Mouse (Mus musculus): Measurements from ENCODE around the gene Dip2c. TPM values are rescaled to one million over a fixed set of nuclear protein-coding genes. Genes with fewer than 3 reads are reported as not detected.

The Dip2c gene
- polyA plus RNA-seq, 1 experiment from 2014 or later = 11.8 TPM

DNA sequence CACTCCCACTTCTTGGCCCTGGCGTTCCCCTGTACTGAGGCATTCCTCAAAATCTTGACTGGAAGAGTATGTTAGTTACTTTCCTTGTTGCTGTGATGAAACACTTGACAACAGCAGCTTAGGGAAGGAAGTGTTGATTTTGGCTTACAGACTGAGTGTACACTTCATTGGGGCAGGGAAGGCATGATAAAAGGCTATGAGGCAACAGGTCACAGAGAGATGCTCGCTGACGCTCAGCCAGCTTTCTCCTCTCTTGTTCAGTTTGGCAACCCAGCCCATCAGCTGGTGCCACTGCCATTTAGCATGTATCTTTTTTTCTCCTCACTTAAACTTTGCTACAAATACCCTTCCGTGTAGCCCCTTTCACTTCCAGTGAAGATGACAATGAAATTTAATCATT, 302.1 kb downstream of the Dip2c start:
- ATAC-seq (ENCODE audit: low read depth) = no peak
- Histone ChIP-seq H3K27ac (replicated peaks) (no peak overlapping the region), H3K36me3 (peaks cover 35% of the 10 kb centered on the region), H3K4me3 (no peak overlapping the region), H3K27me3 (no peaks in the 10 kb centered on the region), H3K4me2 (no peak overlapping the region), H3K9ac (no peak overlapping the region), H3K4me1 (replicated peaks) (peaks cover under 1% of the 10 kb centered on the region; the same call in 1 of the 2 replicates), H3K9me3 (no peaks in the 10 kb centered on the region)
- WGBS = 92% methylated on average over 4 of the region's 4 CpGs

DNA sequence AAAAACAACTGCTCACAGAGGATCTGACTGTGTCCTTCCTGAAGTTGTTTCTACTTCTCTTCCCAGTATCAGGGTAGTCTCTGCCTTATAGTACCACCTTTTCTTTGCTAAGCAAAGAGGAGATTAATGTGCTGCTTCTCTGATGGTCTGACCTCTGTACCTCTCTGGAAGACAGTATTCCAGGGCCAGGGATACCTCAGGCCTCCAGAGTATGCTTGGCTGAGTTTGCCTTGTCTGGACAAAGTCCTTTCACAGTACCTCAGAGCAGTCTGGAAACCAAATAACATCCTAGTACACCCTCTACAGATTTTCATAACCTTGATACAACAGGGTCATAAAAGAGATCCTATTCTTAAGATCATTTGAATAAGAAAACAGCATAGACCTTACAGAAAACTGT, 305.5 kb downstream of the Dip2c start:
- no peak overlapping the region for H3K4me2 ChIP-seq
- no peak overlapping the region for H3K27ac ChIP-seq (replicated peaks)
- H3K36me3 ChIP-seq = peaks cover 30% of the 10 kb centered on the region
- no peaks in the 10 kb centered on the region for H3K27me3 ChIP-seq
- no peak overlapping the region for H3K4me3 ChIP-seq
- no peak overlapping the region for H3K9ac ChIP-seq
- H3K4me1 ChIP-seq (replicated peaks) = peaks cover 5% of the 10 kb centered on the region; the same call in 1 of the 2 replicates
- ATAC-seq (ENCODE audit: low read depth) = no peak
- H3K9me3 ChIP-seq = no peaks in the 10 kb centered on the region

DNA sequence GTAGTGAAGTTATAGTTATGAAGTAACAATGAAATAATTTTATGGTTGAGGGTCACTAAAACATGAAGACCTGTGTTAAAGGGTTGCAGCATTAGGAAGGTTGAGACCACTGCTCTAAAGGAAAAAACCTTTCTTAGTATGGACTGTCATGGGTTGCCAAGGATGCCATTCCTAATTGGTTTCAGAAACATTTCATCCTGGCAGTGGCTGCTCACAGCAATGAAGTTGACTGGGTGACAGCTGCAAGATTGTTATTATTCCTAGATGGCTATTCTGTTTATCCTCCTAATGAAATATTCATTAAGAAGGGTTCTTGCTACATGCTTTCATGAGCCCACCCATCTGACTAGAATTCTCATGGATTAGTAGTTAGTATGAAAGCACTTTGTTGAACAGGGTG, 307.3 kb downstream of the Dip2c start:
- H3K27me3 ChIP-seq = no peaks in the 10 kb centered on the region
- no peak overlapping the region for H3K9ac ChIP-seq
- H3K9me3 ChIP-seq = no peaks in the 10 kb centered on the region
- no peak overlapping the region for H3K4me2 ChIP-seq
- H3K27ac ChIP-seq (replicated peaks) = no peak overlapping the region
- peaks cover 5% of the 10 kb centered on the region; the same call in 1 of the 2 replicates for H3K4me1 ChIP-seq (replicated peaks)
- ATAC-seq (ENCODE audit: low read depth) = no peak; the same call in 1 of the 2 replicates
- no peak overlapping the region for H3K4me3 ChIP-seq
- 0 out of 2 replicates have a peak, but pooled peaks cover 19% of the 10 kb centered on the region for H3K36me3 ChIP-seq

DNA sequence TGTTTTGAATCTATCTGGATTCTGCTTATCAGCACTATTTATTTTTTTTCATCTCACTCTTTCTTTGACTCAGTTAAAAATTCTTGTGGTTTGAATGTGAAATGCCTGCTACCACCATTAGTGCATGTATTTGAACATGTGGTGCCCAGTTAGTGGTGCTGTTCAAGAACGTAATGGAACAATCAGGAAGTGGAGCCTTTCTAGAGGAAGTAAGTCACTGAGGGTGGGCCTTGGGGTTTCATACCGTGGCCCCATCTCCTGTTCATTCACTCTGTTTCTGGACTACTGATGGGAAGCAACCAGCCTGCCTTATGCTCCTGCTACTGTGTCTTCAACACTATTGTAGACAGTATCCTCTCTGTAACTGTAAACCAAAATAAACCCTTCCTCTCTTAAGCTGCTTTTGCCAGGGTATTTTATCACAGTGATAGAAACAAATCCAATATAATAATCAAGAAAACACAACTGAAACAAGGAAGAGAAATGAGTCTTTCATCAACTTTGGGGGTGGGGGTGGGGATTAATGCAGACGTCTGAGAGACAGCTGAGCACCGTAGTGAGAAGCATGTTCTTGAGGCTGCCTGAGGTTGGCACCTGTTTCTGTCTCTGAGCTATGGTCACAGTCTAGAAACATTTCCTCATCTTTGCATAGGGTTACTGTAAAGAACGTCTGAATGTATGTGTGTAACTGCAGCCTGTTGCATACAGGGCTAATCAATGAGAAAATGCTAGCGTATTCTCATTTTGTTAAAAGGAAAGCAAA, 323.2 kb downstream of the Dip2c start:
- H3K4me3 ChIP-seq = no peak overlapping the region
- ATAC-seq (ENCODE audit: low read depth) = no peak

DNA sequence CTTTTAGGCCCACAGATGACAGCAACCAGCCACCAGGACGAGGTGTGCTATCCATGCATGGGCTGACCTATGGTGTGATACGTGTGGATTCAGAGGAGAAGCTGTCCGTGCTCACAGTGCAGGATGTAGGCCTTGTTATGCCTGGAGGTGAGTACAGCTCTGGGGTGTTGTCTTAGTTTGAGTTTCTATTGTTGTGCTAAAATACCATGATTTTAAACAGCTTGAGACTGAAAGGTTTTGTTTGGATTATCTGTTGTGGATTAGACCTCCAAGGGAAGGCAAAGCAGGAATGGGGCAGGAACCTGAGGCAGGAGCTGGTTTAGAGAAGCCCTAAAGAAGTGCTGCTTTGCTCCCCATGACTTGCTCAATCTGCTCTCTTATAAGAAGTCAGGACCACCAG, 325.0 kb downstream of the Dip2c start:
- Histone ChIP-seq H3K4me2 (no peak overlapping the region), H3K9ac (no peak overlapping the region), H3K4me3 (no peak overlapping the region), H3K27ac (replicated peaks) (no peak overlapping the region), H3K4me1 (replicated peaks) (no peaks in the 10 kb centered on the region), H3K36me3 (peaks cover 43% of the 10 kb centered on the region), H3K9me3 (no peaks in the 10 kb centered on the region), H3K27me3 (no peaks in the 10 kb centered on the region)
- WGBS = 86% methylated on average over 3 of the region's 3 CpGs
- no peak for ATAC-seq (ENCODE audit: low read depth)

More for the DNA sequence above, 323.2 kb downstream of the Dip2c start:
- no peaks in the 10 kb centered on the region for H3K27me3 ChIP-seq
- 82% methylated on average over 6 of the region's 6 CpGs for WGBS
- H3K36me3 ChIP-seq = peaks cover 28% of the 10 kb centered on the region
- H3K9me3 ChIP-seq = no peaks in the 10 kb centered on the region
- H3K9ac ChIP-seq = no peak overlapping the region
- no peak overlapping the region for H3K4me2 ChIP-seq
- no peaks in the 10 kb centered on the region for H3K4me1 ChIP-seq (replicated peaks)
- H3K27ac ChIP-seq (replicated peaks) = no peak overlapping the region

DNA sequence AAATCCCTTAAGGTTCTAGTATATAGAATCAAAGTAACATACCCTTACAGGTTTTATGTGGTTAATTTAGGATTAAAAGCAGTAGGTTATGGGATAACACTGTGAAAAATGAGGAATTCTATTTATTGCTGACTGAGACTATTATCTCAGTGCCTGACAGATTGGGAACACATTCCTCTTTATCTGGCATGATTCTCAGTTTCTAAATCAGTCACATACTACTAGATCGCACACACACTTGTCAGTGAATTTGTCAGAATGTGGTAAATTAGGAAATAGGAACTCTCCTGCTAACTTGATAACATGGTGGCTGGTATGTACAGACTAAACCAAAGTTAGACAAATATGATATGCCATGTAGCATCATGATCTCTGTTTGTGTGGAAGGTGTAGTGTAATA, 334.9 kb downstream of the Dip2c start:
- no peak overlapping the region for H3K27ac ChIP-seq (replicated peaks)
- H3K36me3 ChIP-seq = peaks cover 26% of the 10 kb centered on the region
- no peak for ATAC-seq (ENCODE audit: low read depth)
- H3K9me3 ChIP-seq = no peaks in the 10 kb centered on the region
- H3K27me3 ChIP-seq = no peaks in the 10 kb centered on the region
- no peak overlapping the region for H3K9ac ChIP-seq
- H3K4me2 ChIP-seq = no peak overlapping the region
- H3K4me1 ChIP-seq (replicated peaks) = no peaks in the 10 kb centered on the region
- 93% methylated on average over 1 of the region's 1 CpGs for WGBS
- no peak overlapping the region for H3K4me3 ChIP-seq

DNA sequence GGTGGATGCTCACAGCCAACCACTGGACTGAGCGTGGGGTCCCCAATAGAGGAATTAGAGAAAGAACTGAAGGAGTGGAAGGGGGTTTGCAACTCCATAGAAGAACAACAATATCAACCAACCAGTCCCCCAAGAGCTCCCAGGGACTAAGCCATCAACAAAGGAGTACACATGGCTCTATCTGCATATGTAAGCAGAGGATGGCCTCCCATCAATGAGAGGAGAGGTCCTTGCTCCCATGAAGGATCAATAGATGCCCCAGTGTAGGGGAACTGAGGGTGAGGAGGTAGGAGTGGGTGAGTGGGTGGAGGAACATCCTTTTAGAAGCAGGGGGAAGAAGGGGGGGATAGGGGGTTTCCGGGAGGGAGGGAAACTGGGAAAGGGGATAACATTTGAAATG, 356.4 kb downstream of the Dip2c start:
- Histone ChIP-seq H3K4me1 (replicated peaks) (no peaks in the 10 kb centered on the region), H3K27ac (replicated peaks) (no peak overlapping the region), H3K4me2 (no peak overlapping the region), H3K27me3 (no peaks in the 10 kb centered on the region), H3K9ac (no peak overlapping the region), H3K36me3 (peaks cover 18% of the 10 kb centered on the region), H3K9me3 (no peaks in the 10 kb centered on the region), H3K4me3 (no peak overlapping the region)
- WGBS = 74% methylated on average over 2 of the region's 2 CpGs
- no peak for ATAC-seq (ENCODE audit: low read depth)

DNA sequence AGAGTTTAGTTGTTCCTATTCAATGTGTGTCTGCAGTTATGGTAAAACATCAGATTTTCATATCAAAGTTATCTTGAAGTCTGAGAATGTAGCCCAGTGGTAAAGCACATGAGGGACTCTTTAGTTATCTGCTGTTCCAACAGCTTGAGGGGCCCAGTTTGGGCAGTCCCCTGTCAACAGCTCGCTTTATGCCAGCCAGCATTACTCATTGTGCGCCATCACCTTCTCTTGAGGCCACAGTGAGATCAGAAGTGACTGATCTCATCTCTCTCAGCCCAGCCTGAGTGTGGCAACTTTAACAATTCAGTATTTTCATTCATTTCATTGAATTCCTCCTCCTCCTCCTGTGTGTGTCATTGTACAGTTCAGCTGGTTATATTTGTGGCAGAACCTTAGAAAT, 359.6 kb downstream of the Dip2c start:
- H3K36me3 ChIP-seq = peaks cover 14% of the 10 kb centered on the region
- H3K4me3 ChIP-seq = no peak overlapping the region
- H3K4me1 ChIP-seq (replicated peaks) = no peaks in the 10 kb centered on the region
- 92% methylated on average over 2 of the region's 2 CpGs for WGBS
- no peak overlapping the region for H3K9ac ChIP-seq
- H3K4me2 ChIP-seq = no peak overlapping the region
- ATAC-seq (ENCODE audit: low read depth) = no peak
- H3K9me3 ChIP-seq = no peaks in the 10 kb centered on the region
- H3K27ac ChIP-seq (replicated peaks) = no peak overlapping the region
- H3K27me3 ChIP-seq = no peaks in the 10 kb centered on the region

DNA sequence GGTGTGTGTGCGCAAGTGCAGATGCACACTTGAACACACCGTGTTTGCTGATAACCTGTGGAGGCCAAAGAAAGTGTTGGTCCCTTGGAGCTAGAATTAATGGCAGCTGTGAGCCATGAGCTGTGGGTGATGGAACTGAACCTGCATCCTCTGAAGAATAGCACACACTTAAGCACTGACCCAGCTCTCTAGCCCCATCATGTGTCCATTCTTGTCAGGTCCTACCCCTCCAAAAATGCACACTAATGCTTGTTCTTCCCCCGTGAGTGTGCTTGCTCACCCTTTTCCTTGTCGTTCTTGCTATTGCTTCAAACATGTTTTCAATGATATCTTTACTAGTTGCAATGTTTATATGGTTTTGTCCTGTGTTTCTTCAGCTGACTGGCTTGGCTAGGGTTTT, 360.2 kb downstream of the Dip2c start:
- H3K4me2 ChIP-seq = no peak overlapping the region
- no peaks in the 10 kb centered on the region for H3K4me1 ChIP-seq (replicated peaks)
- no peak for ATAC-seq (ENCODE audit: low read depth)
- peaks cover 14% of the 10 kb centered on the region for H3K36me3 ChIP-seq
- no peak overlapping the region for H3K9ac ChIP-seq
- no peaks in the 10 kb centered on the region for H3K9me3 ChIP-seq
- no peaks in the 10 kb centered on the region for H3K27me3 ChIP-seq
- 59% methylated on average over 4 of the region's 4 CpGs for WGBS
- H3K4me3 ChIP-seq = no peak overlapping the region
- H3K27ac ChIP-seq (replicated peaks) = no peak overlapping the region

DNA sequence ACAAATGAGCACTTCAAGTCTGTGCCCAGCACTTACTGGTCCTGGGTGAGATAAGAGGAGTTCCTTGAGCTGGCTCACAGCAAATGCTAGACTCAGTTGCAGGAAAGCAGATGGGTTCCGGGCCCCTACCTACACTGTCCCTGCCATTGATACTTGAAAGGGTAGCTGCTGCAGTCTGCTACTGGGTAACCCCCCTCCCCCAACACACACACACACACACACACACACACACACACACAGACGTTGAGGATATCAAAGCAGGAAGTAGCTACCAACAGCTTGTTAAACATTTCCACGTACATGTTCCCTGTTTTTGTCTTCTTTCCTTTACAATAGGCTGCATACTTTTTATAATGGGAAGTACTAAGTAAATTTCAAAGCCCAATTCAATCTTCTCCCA, 361.6 kb downstream of the Dip2c start:
- Histone ChIP-seq H3K27ac (replicated peaks) (no peak overlapping the region), H3K4me2 (no peak overlapping the region), H3K4me3 (no peak overlapping the region), H3K36me3 (peaks cover 14% of the 10 kb centered on the region), H3K9ac (no peak overlapping the region), H3K27me3 (no peaks in the 10 kb centered on the region), H3K9me3 (no peaks in the 10 kb centered on the region), H3K4me1 (replicated peaks) (no peaks in the 10 kb centered on the region)
- 67% methylated on average over 3 of the region's 3 CpGs for WGBS
- no peak for ATAC-seq (ENCODE audit: low read depth)

DNA sequence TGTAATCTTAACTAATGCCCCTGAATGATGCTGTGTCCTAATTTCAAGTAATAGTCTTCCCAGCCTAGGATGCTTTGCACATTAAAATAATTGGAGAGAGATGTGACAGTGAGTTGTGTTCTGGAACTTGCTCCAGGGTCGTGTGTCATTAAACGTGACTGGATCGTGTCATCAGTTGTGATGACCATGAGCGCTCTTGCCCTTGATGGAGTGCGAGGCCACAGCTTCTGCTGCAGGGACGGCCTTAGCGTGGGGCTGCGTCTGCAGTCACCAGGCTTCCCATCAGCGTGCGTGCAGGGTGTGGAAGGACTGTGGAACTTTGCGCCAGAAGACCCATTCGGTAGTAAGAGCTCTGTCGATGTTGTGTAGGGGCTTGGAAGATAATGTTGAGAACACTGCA, 372.4 kb downstream of the Dip2c start:
- Histone ChIP-seq H3K4me2 (no peak overlapping the region), H3K4me1 (replicated peaks) (no peaks in the 10 kb centered on the region), H3K27me3 (no peaks in the 10 kb centered on the region), H3K36me3 (peaks cover 8% of the 10 kb centered on the region; the same call in 1 of the 2 replicates), H3K27ac (replicated peaks) (no peak overlapping the region), H3K4me3 (no peak overlapping the region), H3K9me3 (no peaks in the 10 kb centered on the region), H3K9ac (no peak overlapping the region)
- ATAC-seq (ENCODE audit: low read depth) = no peak
- 96% methylated on average over 13 of the region's 13 CpGs for WGBS

DNA sequence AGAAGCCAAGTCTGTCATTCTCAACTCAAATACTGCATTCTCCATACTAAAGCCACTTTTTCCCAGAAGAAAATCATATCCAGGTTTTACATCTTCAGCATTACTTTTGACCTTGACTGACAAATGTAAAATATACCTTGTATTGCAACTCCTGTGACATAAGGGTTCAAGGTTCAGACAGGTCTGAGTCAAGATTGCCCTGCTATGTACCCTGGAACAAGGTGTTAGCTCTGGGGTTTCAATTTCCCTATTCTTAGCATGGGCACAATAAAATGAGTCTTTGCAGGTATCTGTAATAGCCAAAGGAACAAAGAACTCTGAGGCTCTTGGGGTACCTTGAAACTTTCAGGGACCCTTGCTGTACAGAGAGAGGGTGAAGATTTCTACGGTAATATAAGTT, 373.6 kb downstream of the Dip2c start:
- Histone ChIP-seq H3K36me3 (peaks cover 12% of the 10 kb centered on the region), H3K4me1 (replicated peaks) (no peaks in the 10 kb centered on the region), H3K4me2 (no peak overlapping the region), H3K27me3 (no peaks in the 10 kb centered on the region), H3K9ac (no peak overlapping the region), H3K4me3 (no peak overlapping the region), H3K9me3 (no peaks in the 10 kb centered on the region), H3K27ac (replicated peaks) (no peak overlapping the region)
- no peak for ATAC-seq (ENCODE audit: low read depth)
- 91% methylated on average over 1 of the region's 1 CpGs for WGBS

DNA sequence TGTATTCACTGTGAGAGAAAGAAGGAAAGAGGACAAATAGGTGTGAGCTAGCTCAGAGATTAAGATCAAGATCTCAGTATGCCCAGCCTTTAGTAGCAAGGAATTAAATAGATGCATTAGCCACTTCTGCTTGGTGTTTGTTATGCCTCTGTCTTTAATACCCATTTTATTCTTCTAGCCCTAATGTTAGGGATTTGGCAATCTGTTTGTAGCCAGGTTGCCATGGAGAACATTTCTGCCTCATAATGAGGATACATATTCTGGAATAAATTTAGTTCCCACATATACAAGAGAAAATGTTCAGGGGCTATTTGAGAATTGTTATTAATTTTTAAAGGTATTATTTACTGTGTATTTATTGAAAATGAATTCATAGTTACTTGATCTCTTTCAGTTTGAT, 374.3 kb downstream of the Dip2c start:
- peaks cover 12% of the 10 kb centered on the region for H3K36me3 ChIP-seq
- ATAC-seq (ENCODE audit: low read depth) = no peak

More for the DNA sequence above, 374.3 kb downstream of the Dip2c start:
- Histone ChIP-seq H3K27me3 (no peaks in the 10 kb centered on the region), H3K27ac (replicated peaks) (no peak overlapping the region), H3K9ac (no peak overlapping the region), H3K4me2 (no peak overlapping the region), H3K4me1 (replicated peaks) (no peaks in the 10 kb centered on the region), H3K9me3 (no peaks in the 10 kb centered on the region), H3K4me3 (no peak overlapping the region)

All from neural tube, embryonic 13.5 days (tissue).